ENCODE assay signal across 11 mouse cellular contexts in genomic region chr2:126619249-126619704, GRCm38 (mm10). TPM values are rescaled to one million over a fixed set of nuclear protein-coding genes. Genes with fewer than 3 reads are reported as not detected.
A peak's percentile ranks its signal among the peaks of the same experiment; 100 is the strongest.
DNase-seq lines count a peak whose midpoint lies in the region; ATAC-seq and TF ChIP-seq lines count a peak whose summit lies in the region.
"Had no signal": no experiment of that assay in that cellular context is flagged by ENCODE, and none has a peak within 500 bp of the region (broad histone marks: within the 10 kb centered on the region; RNA-seq: fewer than 3 reads in every experiment).

Gene Hdc, minus strand, starts transcription at chr2:126619299.

- no peak within 1 kb of the TSS for H3K9ac ChIP-seq in limb, embryonic 14.5 days (ENCODE audit: low read depth, low read length, severe bottlenecking)
- H3K9ac ChIP-seq in midbrain, embryonic 14.5 days (replicated peaks; ENCODE audit: low read length), result no peak within 1 kb of the TSS
- H3K9ac ChIP-seq: hindbrain, embryonic 15.5 days had no signal

- no peaks in the 10 kb centered on the region for H3K36me3 ChIP-seq in limb, embryonic 14.5 days (ENCODE audit: control insufficient read depth, insufficient read depth, low read length)
- H3K36me3 ChIP-seq in limb, embryonic 10.5 days, result no peaks in the 10 kb centered on the region
- H3K36me3 ChIP-seq in megakaryocyte, embryonic 14.5 days (replicated peaks; ENCODE audit: low read length), result no peaks in the 10 kb centered on the region
- no peaks in the 10 kb centered on the region for H3K36me3 ChIP-seq in midbrain, embryonic 14.5 days (ENCODE audit: control insufficient read depth, insufficient read depth, low read length)
- H3K36me3 ChIP-seq: hindbrain, embryonic 15.5 days had no signal

- no peaks in the 10 kb centered on the region for H3K4me1 ChIP-seq in limb, embryonic 14.5 days (ENCODE audit: control insufficient read depth, insufficient read depth, low read length)
- H3K4me1 ChIP-seq in limb, embryonic 10.5 days, result peaks cover 12% of the 10 kb centered on the region; the same call in 1 of the 2 replicates
- peaks cover 21% of the 10 kb centered on the region for H3K4me1 ChIP-seq in megakaryocyte, embryonic 14.5 days
- H3K4me1 ChIP-seq in midbrain, embryonic 14.5 days (ENCODE audit: control insufficient read depth, insufficient read depth, low read length), result no peaks in the 10 kb centered on the region
- H3K4me1 ChIP-seq: hindbrain, embryonic 15.5 days had no signal

- no peak for DNase-seq in adrenal gland, adult 18-20 months (ENCODE audit: low spot score in 2 of 2)
- no peak for DNase-seq in adrenal gland, adult 8-10 months
- DNase-seq in limb, embryonic 14.5 days (ENCODE audit: low spot score), result no peak
- DNase-seq in limb, embryonic 10.5 days (ENCODE audit: low spot score), result no peak
- DNase-seq in midbrain, embryonic 14.5 days, result no peak
- DNase-seq in spleen, postnatal 4 days (ENCODE audit: low spot score in 2 of 2), result no peak

- H3K9me3 ChIP-seq in limb, embryonic 14.5 days (ENCODE audit: control insufficient read depth, low read length), result no peaks in the 10 kb centered on the region
- no peaks in the 10 kb centered on the region for H3K9me3 ChIP-seq in limb, embryonic 10.5 days (replicated peaks)
- H3K9me3 ChIP-seq in megakaryocyte, embryonic 14.5 days, result no peaks in the 10 kb centered on the region
- no peaks in the 10 kb centered on the region for H3K9me3 ChIP-seq in midbrain, embryonic 14.5 days (ENCODE audit: control insufficient read depth, low read length)
- H3K9me3 ChIP-seq: hindbrain, embryonic 15.5 days had no signal

- H3K4me2 ChIP-seq in limb, embryonic 14.5 days (replicated peaks; ENCODE audit: low read depth, low read length, severe bottlenecking), result no peak within 1 kb of the TSS
- H3K4me2 ChIP-seq in midbrain, embryonic 14.5 days (ENCODE audit: low read length), result no peak within 1 kb of the TSS
- H3K4me2 ChIP-seq: hindbrain, embryonic 15.5 days had no signal

- no peak for ATAC-seq in limb, embryonic 14.5 days (ENCODE audit: low FRiP score, low read depth)
- ATAC-seq in common myeloid progenitor, adult 5-6 weeks (replicated peaks; ENCODE audit: low read depth, poor library complexity, severe bottlenecking), result peak; percentile 6; the same call in 1 of the 2 replicates
- no peak for ATAC-seq in midbrain, embryonic 14.5 days (ENCODE audit: low FRiP score, low TSS enrichment)
- ATAC-seq: forebrain, embryonic 16.5 days had no signal

- 90% methylated on average over 14 of the region's 14 CpGs for WGBS in limb, embryonic 14.5 days
- WGBS in limb, embryonic 10.5 days, result 82% methylated on average over 14 of the region's 14 CpGs
- 73% methylated on average over 14 of the region's 14 CpGs for WGBS in midbrain, embryonic 14.5 days

- no peak within 1 kb of the TSS for H3K27ac ChIP-seq in limb, embryonic 14.5 days (replicated peaks; ENCODE audit: low read depth, low read length)
- no peak within 1 kb of the TSS for H3K27ac ChIP-seq in limb, embryonic 10.5 days
- no peak within 1 kb of the TSS for H3K27ac ChIP-seq in midbrain, embryonic 14.5 days (replicated peaks; ENCODE audit: low read depth, low read length)
- H3K27ac ChIP-seq: hindbrain, embryonic 15.5 days; macrophage had no signal

- H3K4me3 ChIP-seq in limb, embryonic 14.5 days (replicated peaks; ENCODE audit: low read length), result no peak within 1 kb of the TSS
- no peak within 1 kb of the TSS for H3K4me3 ChIP-seq in limb, embryonic 10.5 days
- H3K4me3 ChIP-seq in megakaryocyte, embryonic 14.5 days (replicated peaks), result peak within 1 kb of the TSS; percentile 4
- no peak within 1 kb of the TSS for H3K4me3 ChIP-seq in midbrain, embryonic 14.5 days (replicated peaks; ENCODE audit: low read depth, low read length)
- H3K4me3 ChIP-seq: hindbrain, embryonic 15.5 days had no signal

- no peaks in the 10 kb centered on the region for H3K27me3 ChIP-seq in limb, embryonic 14.5 days (ENCODE audit: control insufficient read depth, insufficient read depth, low read length)
- H3K27me3 ChIP-seq in limb, embryonic 10.5 days (ENCODE audit: low read depth, poor library complexity, severe bottlenecking), result no peaks in the 10 kb centered on the region
- peaks cover 25% of the 10 kb centered on the region for H3K27me3 ChIP-seq in megakaryocyte, embryonic 14.5 days (replicated peaks)
- H3K27me3 ChIP-seq in midbrain, embryonic 14.5 days (ENCODE audit: control insufficient read depth, insufficient read depth, low read length), result no peaks in the 10 kb centered on the region
- H3K27me3 ChIP-seq: hindbrain, embryonic 15.5 days had no signal

- no peak for TF ChIP-seq POLR2A in limb, embryonic 14.5 days (IDR thresholded peaks at IDR 0.05; ENCODE audit: borderline replicate concordance, extremely low read depth, insufficient read depth, insufficient read length)

RNA-seq across cellular contexts. Expression of gene Hdc, which starts in this region (rescaled TPM):
- total RNA-seq in adrenal gland, adult 18-20 months (2021), result 10 to 100 TPM; 11.0 to 51.9 TPM
- total RNA-seq in adrenal gland, adult 8-10 months (2022), result 10 to 100 TPM in 2 of 4 experiments, 1 to 10 TPM in 2; 4.6 to 26.8 (median 8.9) TPM
- 19.3 and 20.8 TPM in 2 replicates for polyA plus RNA-seq in limb, embryonic 14.5 days (2012; rRNA removed)
- 30.5 and 40.6 TPM in 2 replicates for polyA plus RNA-seq in limb, embryonic 14.5 days (2014; fragmentation: Nextera tagmentation; extraction: Ambion mirVana)
- 0.18 and 0.31 TPM in 2 replicates for polyA plus RNA-seq in limb, embryonic 10.5 days (2016; fragmentation: Nextera tagmentation; extraction: Ambion mirVana)
- total RNA-seq in common myeloid progenitor, adult 5-6 weeks (2017), result 16.9 and 19.1 TPM in 2 replicates
- polyA plus RNA-seq in megakaryocyte, embryonic 14.5 days (2012; ENCODE audit: insufficient read depth, low replicate concordance), result 2.1 and 8.8 TPM in 2 replicates
- polyA plus RNA-seq in midbrain, embryonic 14.5 days (2014; fragmentation: Nextera tagmentation; extraction: Ambion mirVana), result 0.43 and 0.68 TPM in 2 replicates
